ENCODE assay signal across 9 mouse cellular contexts in the genomic region with DNA sequence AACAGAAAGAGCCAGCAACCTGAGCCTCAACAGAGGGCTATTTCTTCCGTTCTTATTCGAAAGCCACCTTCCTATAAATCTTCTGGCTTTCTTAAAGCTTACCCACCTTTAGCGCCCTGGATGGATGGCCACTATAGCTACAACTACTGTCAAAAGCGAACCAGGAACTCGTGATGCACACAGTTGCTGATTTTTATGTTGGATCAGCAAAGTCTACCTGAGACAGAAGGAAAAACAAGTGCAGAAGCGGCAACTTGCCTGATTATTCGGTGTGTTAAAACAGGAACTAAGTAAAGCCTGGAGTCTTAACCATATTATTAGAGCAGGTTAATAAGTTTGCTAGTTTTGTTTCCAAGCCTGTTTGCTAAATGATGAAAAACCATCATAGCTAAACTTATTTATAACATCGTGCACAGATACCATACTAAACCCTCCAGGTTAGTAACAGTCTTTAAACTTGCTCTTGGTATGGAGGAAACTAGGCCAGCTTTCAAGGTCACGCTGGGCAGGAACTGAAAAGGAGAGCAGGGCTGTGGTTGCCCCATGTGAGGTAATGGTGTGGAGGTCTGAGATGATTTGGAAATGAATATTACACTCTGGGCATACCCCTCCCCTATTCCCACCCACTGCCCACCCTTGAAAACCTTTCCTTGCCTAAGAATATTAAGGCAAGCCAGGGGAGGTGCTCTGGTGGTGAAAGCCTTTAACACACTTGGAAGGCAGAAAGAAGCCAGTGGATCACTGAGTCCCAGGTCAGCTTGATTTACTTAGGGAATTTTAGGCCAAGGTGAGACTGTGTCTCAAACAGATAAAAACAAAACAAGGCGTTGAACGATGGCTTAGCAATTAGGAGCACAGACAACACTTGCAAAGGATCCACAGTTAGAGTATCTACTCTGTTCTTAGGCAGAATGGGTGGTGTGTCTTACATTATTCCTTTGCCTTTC. TPM values are rescaled to one million over a fixed set of nuclear protein-coding genes. Genes with fewer than 3 reads are reported as not detected.
DNase-seq lines count a peak whose midpoint lies in the region; ATAC-seq and TF ChIP-seq lines count a peak whose summit lies in the region.
"Had no signal": no experiment of that assay in that cellular context is flagged by ENCODE, and none has a peak within 500 bp of the region (broad histone marks: within the 10 kb centered on the region; RNA-seq: fewer than 3 reads in every experiment).

No protein-coding gene starts in this region.

- DNase-seq in cerebellum, postnatal 10 days, result peak; percentile 18 to 28
- no peak for DNase-seq in cerebellum, adult 11 months
- DNase-seq in lung, postnatal 36 days, result peak; percentile 21
- peak; percentile 12 for DNase-seq in thymus, postnatal 14 days
- DNase-seq in gastrocnemius, postnatal 25 days, result no peak

- no peaks in the 10 kb centered on the region for H3K9me3 ChIP-seq in forebrain, embryonic 12.5 days
- no peaks in the 10 kb centered on the region for H3K9me3 ChIP-seq in intestine, postnatal 0 days (ENCODE audit: control insufficient read depth)

- peak overlapping the region; percentile 95 for H3K27ac ChIP-seq in forebrain, embryonic 12.5 days
- H3K27ac ChIP-seq in intestine, postnatal 0 days (ENCODE audit: low read depth, low read length), result peak overlapping the region; percentile 95

- WGBS in forebrain, embryonic 12.5 days, result 18% methylated on average over 11 of the region's 11 CpGs
- WGBS in intestine, postnatal 0 days, result 20% methylated on average over 11 of the region's 11 CpGs

- peak overlapping the region; percentile 92 for H3K9ac ChIP-seq in forebrain, embryonic 12.5 days
- peak overlapping the region; percentile 95 for H3K9ac ChIP-seq in intestine, postnatal 0 days (ENCODE audit: low read depth, low read length)

- no peaks in the 10 kb centered on the region for H3K27me3 ChIP-seq in forebrain, embryonic 12.5 days
- H3K27me3 ChIP-seq in intestine, postnatal 0 days (replicated peaks; ENCODE audit: control insufficient read depth, insufficient read depth, low read length), result no peaks in the 10 kb centered on the region
- H3K27me3 ChIP-seq: Patski had no signal

- no peak for TF ChIP-seq CTCF in intestine, postnatal 0 days (IDR thresholded peaks at IDR 0.05; ENCODE audit: low read depth)

- peaks cover 19% of the 10 kb centered on the region for H3K4me1 ChIP-seq in forebrain, embryonic 12.5 days
- H3K4me1 ChIP-seq in intestine, postnatal 0 days (replicated peaks; ENCODE audit: control insufficient read depth, insufficient read depth, low read length), result no peaks in the 10 kb centered on the region

- no peaks in the 10 kb centered on the region for H3K36me3 ChIP-seq in forebrain, embryonic 12.5 days (replicated peaks)
- H3K36me3 ChIP-seq in intestine, postnatal 0 days (ENCODE audit: control insufficient read depth, insufficient read depth), result no peaks in the 10 kb centered on the region

- H3K4me3 ChIP-seq in forebrain, embryonic 12.5 days (replicated peaks), result peak overlapping the region; percentile 88
- H3K4me3 ChIP-seq in intestine, postnatal 0 days (ENCODE audit: low read depth, low read length), result peak overlapping the region; percentile 99

- H3K4me2 ChIP-seq in forebrain, embryonic 12.5 days, result peak overlapping the region; percentile 71
- H3K4me2 ChIP-seq in intestine, postnatal 0 days (replicated peaks; ENCODE audit: low read depth), result peak overlapping the region; percentile 81

- ATAC-seq in activated CD4-positive, CD25-positive, alpha-beta regulatory T cell, adult 4 months, result peak; percentile 35
- ATAC-seq in forebrain, embryonic 12.5 days (ENCODE audit: low FRiP score), result peak; percentile 21; the same call in 1 of the 2 replicates
- peak; percentile 21 for ATAC-seq in intestine, postnatal 0 days

RNA-seq across cellular contexts. Expression of gene Akap10, which starts 0.9 kb away (rescaled TPM):
- 10 to 100 TPM; 19.4 to 23.8 TPM for polyA plus RNA-seq in activated CD4-positive, CD25-positive, alpha-beta regulatory T cell, adult 4 months (2017; shearing (Covaris generic))
- 18.4 and 19.6 TPM in 2 replicates for polyA plus RNA-seq in forebrain, embryonic 12.5 days (2016; fragmentation: Nextera tagmentation; extraction: Ambion mirVana)
- polyA plus RNA-seq in intestine, postnatal 0 days (2015; fragmentation: Nextera tagmentation; extraction: Ambion mirVana), result 6.8 and 8.5 TPM in 2 replicates
- total RNA-seq in gastrocnemius, postnatal 25 days (2021), result 1 to 10 TPM; 6.6 to 9.8 TPM

RNA-seq across cellular contexts. Expression of gene Specc1, which starts 25.6 kb away (rescaled TPM):
- 1 to 10 TPM; 2.6 to 3.4 TPM for polyA plus RNA-seq in activated CD4-positive, CD25-positive, alpha-beta regulatory T cell, adult 4 months (2017; shearing (Covaris generic))
- 15.7 and 17.5 TPM in 2 replicates for polyA plus RNA-seq in forebrain, embryonic 12.5 days (2016; fragmentation: Nextera tagmentation; extraction: Ambion mirVana)
- polyA plus RNA-seq in intestine, postnatal 0 days (2015; fragmentation: Nextera tagmentation; extraction: Ambion mirVana), result 10.3 and 11.1 TPM in 2 replicates
- 1 to 10 TPM; 1.9 to 2.8 TPM for total RNA-seq in gastrocnemius, postnatal 25 days (2021)

Comparison
In these comparisons a context has a peak if more than half of its experiments do, and no peak if none do; other contexts are left out.
1. DNase-seq: peak in cerebellum, postnatal 10 days (2 of 2), lung, postnatal 36 days (single experiment) and thymus, postnatal 14 days (single experiment); none in cerebellum, adult 11 months (single experiment) and gastrocnemius, postnatal 25 days (single experiment).
2. Peak in every context shown above with its lines, with median percentiles within 50 percentile points of each other: ATAC-seq.